Mouse (Mus musculus) heart, adult 2 months (tissue): ENCODE results near the gene Zfp207.

Source experiments
- CTCF ChIP-seq: fragments of 200-600 bp; IDR thresholded peaks from 2 replicates; pipeline ENCODE4 v1.8.1; 2022; ENCODE audit warnings: antibody characterized with exemption, mild to moderate bottlenecking, moderate library complexity
- EP300 ChIP-seq: fragments of 200-500 bp; IDR thresholded peaks from 2 replicates; pipeline ENCODE4 v1.6.1; 2011; ENCODE audit warnings: low read depth, low read length, control low read depth; ENCODE audit not compliant: insufficient read depth
- POLR2A ChIP-seq: fragments of 200-500 bp; IDR thresholded peaks from 2 replicates; pipeline ENCODE4 v1.6.1; 2011; ENCODE audit warnings: mild to moderate bottlenecking, low read depth, low read length, control low read depth; ENCODE audit not compliant: insufficient read depth

DNA sequence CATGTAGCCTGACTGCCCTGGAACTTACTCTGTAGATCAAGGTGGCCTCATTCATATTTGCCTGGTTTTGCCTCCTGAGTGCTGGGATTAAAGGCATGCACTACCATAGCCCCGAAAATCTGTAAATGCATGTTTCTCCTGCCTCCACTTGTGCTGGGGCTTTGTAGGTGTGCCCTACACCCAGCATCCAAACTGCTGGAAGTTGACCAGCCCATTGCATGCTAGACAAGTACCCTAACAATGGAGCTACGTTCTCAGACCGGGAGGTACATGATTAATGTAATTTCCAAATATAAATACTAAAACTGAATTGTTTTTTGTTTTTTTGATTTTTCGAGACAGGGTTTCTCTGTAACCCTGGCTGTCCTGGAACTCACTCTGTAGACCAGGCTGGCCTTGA lies 2.0 kb downstream of the Zfp207 start:
- no peak for TF ChIP-seq CTCF
- no peak for TF ChIP-seq EP300
- no peak for TF ChIP-seq POLR2A
